ENCODE assay signal across 8 mouse cellular contexts in genomic region chr11:106158081-106158929, GRCm38 (mm10). TPM values are rescaled to one million over a fixed set of nuclear protein-coding genes. Genes with fewer than 3 reads are reported as not detected.
DNase-seq lines count a peak whose midpoint lies in the region; ATAC-seq and TF ChIP-seq lines count a peak whose summit lies in the region.

No protein-coding gene starts in this region.

- H3K9me3 ChIP-seq in kidney, embryonic 15.5 days (replicated peaks): no peaks in the 10 kb centered on the region
- no peaks in the 10 kb centered on the region for H3K9me3 ChIP-seq in stomach, embryonic 14.5 days (ENCODE audit: control insufficient read depth, low read depth, low read length)

- H3K4me3 ChIP-seq in embryonic fibroblast, embryonic 13.5 days (ENCODE audit: insufficient read depth, low read length): peak overlapping the region; percentile 54
- peak overlapping the region; percentile 94 for H3K4me3 ChIP-seq in kidney, embryonic 15.5 days (replicated peaks)
- H3K4me3 ChIP-seq in stomach, embryonic 14.5 days (ENCODE audit: low read depth, low read length): peak overlapping the region; percentile 87

- DNase-seq in gastrocnemius, adult 18-20 months (ENCODE audit: low spot score): peak; percentile 32
- no peak for DNase-seq in gastrocnemius, postnatal 14 days
- DNase-seq in CD8-positive naive resting alpha-beta T cell, adult 2 months (ENCODE audit: low read depth in 2 of 2, low spot score in 2 of 2): peak; percentile 61 to 72
- DNase-seq in lung, postnatal 4 days: peak; percentile 42 to 57
- no peak for DNase-seq in urinary bladder, postnatal 36 days (ENCODE audit: low spot score in 2 of 2)

- peaks cover 49% of the 10 kb centered on the region for H3K36me3 ChIP-seq in kidney, embryonic 15.5 days
- peaks cover 41% of the 10 kb centered on the region for H3K36me3 ChIP-seq in stomach, embryonic 14.5 days (ENCODE audit: control insufficient read depth, insufficient read depth, low read length)

- no peaks in the 10 kb centered on the region for H3K4me1 ChIP-seq in embryonic fibroblast, embryonic 13.5 days (ENCODE audit: control insufficient read depth, insufficient read depth, low read length)
- peaks cover 36% of the 10 kb centered on the region for H3K4me1 ChIP-seq in kidney, embryonic 15.5 days
- H3K4me1 ChIP-seq in stomach, embryonic 14.5 days (ENCODE audit: control insufficient read depth, insufficient read depth, low read length): peaks cover 17% of the 10 kb centered on the region

- no peak for TF ChIP-seq POLR2A in embryonic fibroblast, embryonic 13.5 days (IDR thresholded peaks at IDR 0.05; ENCODE audit: low read depth, low read length)

- WGBS in kidney, embryonic 15.5 days: 54% methylated on average over 14 of the region's 14 CpGs
- WGBS in stomach, embryonic 14.5 days: 70% methylated on average over 14 of the region's 14 CpGs

- intact Hi-C loops in gastrocnemius, postnatal 14 days (cut with DNase I; ENCODE audit: low total_unique reads): no loop called here

- ATAC-seq in kidney, embryonic 15.5 days (replicated peaks; ENCODE audit: low FRiP score): no peak
- peak; percentile 1; the same call in 1 of the 2 replicates for ATAC-seq in stomach, embryonic 14.5 days (ENCODE audit: insufficient number of reproducible peaks, insufficient read depth, low FRiP score, low read depth)

- H3K27me3 ChIP-seq in kidney, embryonic 15.5 days: no peaks in the 10 kb centered on the region
- no peaks in the 10 kb centered on the region for H3K27me3 ChIP-seq in stomach, embryonic 14.5 days (ENCODE audit: control insufficient read depth, insufficient read depth, low read length)

- TF ChIP-seq CTCF in embryonic fibroblast, embryonic 13.5 days (IDR thresholded peaks at IDR 0.05; ENCODE audit: borderline replicate concordance, insufficient read depth, low read length): peak; percentile 49; the same call in 1 of the 2 replicates

- H3K27ac ChIP-seq in embryonic fibroblast, embryonic 13.5 days (ENCODE audit: insufficient read depth, low read length): no peak overlapping the region
- peak overlapping the region; percentile 96 for H3K27ac ChIP-seq in kidney, embryonic 15.5 days
- peak overlapping the region; percentile 97 for H3K27ac ChIP-seq in stomach, embryonic 14.5 days (ENCODE audit: low read length)

- H3K9ac ChIP-seq in kidney, embryonic 15.5 days: peak overlapping the region; percentile 91
- H3K9ac ChIP-seq in stomach, embryonic 14.5 days (replicated peaks; ENCODE audit: low read depth, low read length): no peak overlapping the region; the same call in 1 of the 2 replicates

- H3K4me2 ChIP-seq in kidney, embryonic 15.5 days: peak overlapping the region; percentile 91
- peak overlapping the region; percentile 95 for H3K4me2 ChIP-seq in stomach, embryonic 14.5 days (replicated peaks; ENCODE audit: low read depth, low read length)

RNA-seq across cellular contexts. Expression of gene Gm10840, which starts 2.3 kb away (rescaled TPM):
- total RNA-seq in gastrocnemius, adult 18-20 months (2021): not detected
- total RNA-seq in gastrocnemius, postnatal 14 days (2021): not detected
- not detected in 2 replicates for polyA plus RNA-seq in embryonic fibroblast, embryonic 13.5 days (2011; ENCODE audit: insufficient read length, low read depth, missing spikeins)
- not detected in 2 replicates for polyA plus RNA-seq in kidney, embryonic 15.5 days (2015; fragmentation: Nextera tagmentation; extraction: Ambion mirVana)
- polyA plus RNA-seq in stomach, embryonic 14.5 days (2014; fragmentation: Nextera tagmentation; extraction: Ambion mirVana): not detected in 2 replicates

RNA-seq across cellular contexts. Expression of gene Limd2, which starts 2.4 kb away (rescaled TPM):
- 1 to 10 TPM; 3.2 to 3.6 TPM for total RNA-seq in gastrocnemius, adult 18-20 months (2021)
- total RNA-seq in gastrocnemius, postnatal 14 days (2021): 1 to 10 TPM; 5.9 to 8.6 TPM
- polyA plus RNA-seq in embryonic fibroblast, embryonic 13.5 days (2011; ENCODE audit: insufficient read length, low read depth, missing spikeins): 67.2 and 70.6 TPM in 2 replicates
- 201 and 217 TPM in 2 replicates for polyA plus RNA-seq in kidney, embryonic 15.5 days (2015; fragmentation: Nextera tagmentation; extraction: Ambion mirVana)
- 149 and 157 TPM in 2 replicates for polyA plus RNA-seq in stomach, embryonic 14.5 days (2014; fragmentation: Nextera tagmentation; extraction: Ambion mirVana)

RNA-seq across cellular contexts. Expression of gene Strada, which starts 43.7 kb away (rescaled TPM):
- total RNA-seq in gastrocnemius, adult 18-20 months (2021): 10 to 100 TPM; 13.7 to 14.1 TPM
- total RNA-seq in gastrocnemius, postnatal 14 days (2021): 10 to 100 TPM; 13.0 to 15.3 TPM
- polyA plus RNA-seq in embryonic fibroblast, embryonic 13.5 days (2011; ENCODE audit: insufficient read length, low read depth, missing spikeins): 22.4 and 24.0 TPM in 2 replicates
- 28.6 and 31.5 TPM in 2 replicates for polyA plus RNA-seq in kidney, embryonic 15.5 days (2015; fragmentation: Nextera tagmentation; extraction: Ambion mirVana)
- 23.2 and 27.5 TPM in 2 replicates for polyA plus RNA-seq in stomach, embryonic 14.5 days (2014; fragmentation: Nextera tagmentation; extraction: Ambion mirVana)

RNA-seq across cellular contexts. Expression of gene Ccdc47, which starts 57.8 kb away (rescaled TPM):
- 10 to 100 TPM; 74.0 to 79.0 TPM for total RNA-seq in gastrocnemius, adult 18-20 months (2021)
- total RNA-seq in gastrocnemius, postnatal 14 days (2021): 10 to 100 TPM; 62.1 to 69.8 TPM
- polyA plus RNA-seq in embryonic fibroblast, embryonic 13.5 days (2011; ENCODE audit: insufficient read length, low read depth, missing spikeins): 101 and 110 TPM in 2 replicates
- 85.4 and 89.5 TPM in 2 replicates for polyA plus RNA-seq in kidney, embryonic 15.5 days (2015; fragmentation: Nextera tagmentation; extraction: Ambion mirVana)
- 60.2 and 68.1 TPM in 2 replicates for polyA plus RNA-seq in stomach, embryonic 14.5 days (2014; fragmentation: Nextera tagmentation; extraction: Ambion mirVana)

RNA-seq across cellular contexts. Expression of gene Ddx42, which starts 58.4 kb away (rescaled TPM):
- 10 to 100 TPM; 25.8 to 26.2 TPM for total RNA-seq in gastrocnemius, adult 18-20 months (2021)
- 10 to 100 TPM; 22.5 to 24.8 TPM for total RNA-seq in gastrocnemius, postnatal 14 days (2021)
- 55.0 and 58.3 TPM in 2 replicates for polyA plus RNA-seq in embryonic fibroblast, embryonic 13.5 days (2011; ENCODE audit: insufficient read length, low read depth, missing spikeins)
- polyA plus RNA-seq in kidney, embryonic 15.5 days (2015; fragmentation: Nextera tagmentation; extraction: Ambion mirVana): 75.9 and 77.8 TPM in 2 replicates
- 67.9 TPM in 2 replicates for polyA plus RNA-seq in stomach, embryonic 14.5 days (2014; fragmentation: Nextera tagmentation; extraction: Ambion mirVana)

Comparison
In these comparisons a context has a peak if more than half of its experiments do, and no peak if none do; other contexts are left out.
1. DNase-seq: peak in gastrocnemius, adult 18-20 months (single experiment), CD8-positive naive resting alpha-beta T cell, adult 2 months (2 of 2) and lung, postnatal 4 days (2 of 2); none in gastrocnemius, postnatal 14 days (single experiment) and urinary bladder, postnatal 36 days (0 of 2).
2. Peak in every context shown above with its lines, with median percentiles within 50 percentile points of each other: H3K4me3 ChIP-seq.